Mouse (Mus musculus) lung, postnatal 0 days (tissue): ENCODE data around the gene Supt5.
"Not testable (repeated sequence)": the region's sequence is repeated elsewhere in the genome, so short reads cannot be mapped to it uniquely, and the experiment has no call there.

Experiments
- CTCF ChIP-seq: IDR thresholded peaks from 2 replicates; pipeline ENCODE4 v1.5.1; 2016; ENCODE audit warnings: antibody characterized with exemption, mild to moderate bottlenecking
- EP300 ChIP-seq: IDR thresholded peaks from 2 replicates; pipeline ENCODE4 v1.6.1; 2016; ENCODE audit warnings: antibody characterized with exemption, mild to moderate bottlenecking, control low read depth

- TF ChIP-seq CTCF, EP300: not testable (repeated sequence)
Measured at GRCm38 (mm10) chr7:28387384-28387783, 48.8 kb upstream of the Supt5 start.
